Mouse (Mus musculus): ENCODE results near the gene Ptpro.

The Ptpro gene

DNA sequence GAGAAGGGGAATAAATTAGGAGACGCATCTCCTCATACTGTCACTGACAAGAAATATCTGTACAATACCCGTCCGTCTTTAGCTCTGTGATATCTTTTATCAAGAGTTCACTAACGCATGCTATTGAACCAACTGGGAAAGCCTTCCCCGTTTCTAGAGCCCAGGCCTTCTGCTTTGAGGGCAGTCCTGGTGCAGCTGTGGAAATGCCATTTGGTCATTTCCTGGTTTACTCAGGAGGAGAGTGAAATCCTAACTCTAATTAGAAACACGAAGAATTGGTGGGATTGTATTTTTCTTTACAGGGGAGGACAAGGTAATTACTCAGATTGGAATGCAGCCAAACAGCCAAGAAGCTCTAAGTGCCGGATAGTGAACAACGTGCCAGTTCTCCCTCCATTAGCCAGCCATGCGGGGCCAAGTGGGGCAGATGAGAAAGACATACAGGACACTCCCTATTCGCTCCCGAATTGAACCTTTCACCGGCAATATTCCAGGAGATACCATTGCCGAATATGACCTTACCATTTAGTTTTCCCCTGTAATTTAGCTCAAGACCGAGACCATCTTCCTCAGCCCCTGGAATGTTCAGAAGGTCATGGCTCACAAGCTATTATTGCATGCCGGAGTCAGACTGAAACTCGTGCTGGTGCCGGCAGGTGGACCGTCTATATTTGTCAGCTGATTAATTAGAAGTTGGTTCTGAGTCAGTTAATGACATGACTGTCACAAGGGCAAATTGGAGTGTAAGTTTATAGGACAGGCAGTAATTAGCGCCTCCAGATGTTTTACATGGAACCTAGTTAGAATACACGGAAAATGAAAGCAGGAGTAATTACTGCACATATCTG, 43.1 kb downstream of the Ptpro start:
- DNase-seq (ENCODE audit: low spot score) = no peak

DNA sequence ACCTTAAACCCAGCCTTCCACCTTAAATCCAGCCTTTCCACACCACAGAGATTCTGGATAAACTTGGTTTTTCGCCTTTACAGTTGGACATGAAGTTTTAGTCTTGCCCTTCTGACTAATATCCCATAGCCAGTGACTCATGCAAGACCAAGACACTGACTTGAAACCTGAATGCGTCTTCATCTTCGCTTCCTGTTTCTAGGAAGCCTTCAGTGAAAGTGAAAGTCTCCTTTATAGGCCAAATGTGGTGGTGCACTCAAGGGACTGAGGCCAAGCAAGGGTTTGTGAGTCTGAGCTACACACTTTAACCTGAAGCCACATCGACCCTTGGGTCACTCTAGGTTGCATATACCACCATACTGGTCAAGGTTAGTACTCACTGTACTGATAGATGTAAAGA, 50.4 kb downstream of the Ptpro start:
- DNase-seq (ENCODE audit: low spot score) = no peak

DNA sequence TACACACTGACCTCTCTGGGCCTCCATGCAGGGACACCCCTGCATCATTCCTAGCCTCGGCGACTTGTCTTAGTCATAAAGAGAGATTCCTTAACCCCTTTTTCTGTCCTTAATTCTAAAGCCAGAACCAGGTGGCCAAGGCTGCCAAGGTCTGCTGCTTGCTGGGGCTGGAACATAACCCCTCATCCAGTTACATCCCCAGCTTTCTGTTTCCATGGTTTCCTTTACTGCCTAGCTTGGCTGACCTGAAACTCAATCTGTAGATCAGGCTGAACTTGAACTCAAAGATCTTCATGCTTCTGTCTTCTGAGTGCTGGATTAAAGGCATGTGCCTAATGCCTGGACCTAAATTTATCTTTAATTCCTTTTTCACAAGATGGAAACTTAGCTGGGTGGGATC, 51.7 kb downstream of the Ptpro start:
- DNase-seq (ENCODE audit: low spot score) = no peak

DNA sequence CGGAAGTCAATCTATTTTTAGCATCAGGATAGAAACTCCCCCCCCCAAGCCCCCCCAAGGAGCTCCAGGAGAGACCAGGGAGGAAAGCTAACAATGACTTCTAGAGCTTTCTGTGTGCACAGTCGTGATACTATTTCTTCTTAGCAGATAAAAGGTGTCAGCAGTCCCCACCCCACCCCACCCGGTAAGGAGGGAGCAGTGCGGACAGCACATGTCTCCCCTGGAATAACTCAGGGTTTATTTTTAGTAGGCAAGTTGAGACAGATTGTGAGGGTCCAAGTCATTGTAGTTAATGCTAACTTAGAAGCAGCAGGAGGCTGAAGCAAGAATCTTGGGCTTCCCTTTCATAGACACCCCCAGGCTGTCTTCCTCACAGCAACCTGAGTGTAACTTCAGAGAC, 63.1 kb downstream of the Ptpro start:
- DNase-seq (ENCODE audit: low spot score) = no peak

DNA sequence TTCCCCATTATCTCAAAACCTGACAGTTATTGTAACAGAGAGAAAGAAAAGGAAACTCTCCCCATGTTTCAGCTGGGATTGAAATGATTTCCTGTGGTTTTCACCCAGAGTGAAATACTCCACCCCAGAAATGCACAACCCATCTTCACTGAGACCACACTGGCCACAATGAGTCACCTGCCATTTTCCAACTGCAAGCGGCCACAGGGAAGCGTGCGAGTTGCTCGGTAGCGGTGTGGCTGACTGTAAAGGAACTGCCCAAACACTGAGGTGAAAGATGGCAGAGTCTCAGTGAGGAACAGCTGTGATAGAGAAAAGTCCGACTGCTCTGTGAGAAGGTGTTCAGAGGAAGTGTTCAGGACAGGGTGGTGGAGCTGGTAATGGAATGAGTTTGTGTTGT, 64.2 kb downstream of the Ptpro start:
- no peak for DNase-seq (ENCODE audit: low spot score)

DNA sequence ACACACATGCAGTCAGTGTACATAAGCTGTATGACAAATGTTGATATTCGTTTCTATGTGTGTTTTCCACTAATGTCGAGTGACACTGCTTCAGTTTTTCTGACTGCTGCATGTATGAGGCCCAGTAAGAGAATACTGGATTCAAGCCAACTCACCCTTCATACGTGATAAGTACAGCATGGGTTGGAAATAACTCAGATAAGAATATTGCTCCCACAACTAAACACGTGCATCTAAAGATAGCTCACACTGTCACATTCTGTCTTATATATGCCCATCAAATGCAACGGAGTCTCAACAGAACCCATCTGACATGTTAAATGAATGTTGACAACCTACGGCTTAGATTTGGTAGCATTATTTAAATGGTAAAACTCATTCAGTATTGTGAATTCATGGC, 65.4 kb downstream of the Ptpro start:
- no peak for DNase-seq (ENCODE audit: low spot score)

DNA sequence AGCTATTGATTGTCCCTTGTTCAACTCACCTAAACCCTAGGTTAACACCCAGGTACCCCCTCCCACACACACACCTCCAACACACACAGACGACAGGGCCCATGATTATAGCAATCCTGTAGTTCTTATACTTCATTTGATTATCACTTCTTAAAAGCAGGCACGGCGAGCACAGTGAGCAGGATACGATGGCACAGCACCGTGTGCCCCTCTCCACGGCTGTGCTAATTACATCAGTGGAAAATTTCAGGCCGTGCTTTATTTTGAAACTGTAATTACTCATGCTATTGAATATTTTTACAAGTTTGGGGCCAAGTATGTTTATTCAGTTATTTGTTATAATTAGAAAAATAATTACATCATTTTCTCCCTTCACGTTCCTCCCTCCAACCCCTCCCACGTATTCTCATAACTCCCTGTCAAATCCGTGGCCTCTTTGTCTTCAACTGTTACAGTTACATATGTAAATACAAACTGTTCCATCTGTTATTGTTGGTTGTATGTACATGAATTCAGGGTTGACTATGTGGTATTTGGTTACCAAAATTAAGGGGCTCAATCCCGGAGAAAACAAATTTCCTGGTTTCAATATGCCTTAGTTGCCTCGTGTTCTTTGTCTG, 66.2 kb downstream of the Ptpro start:
- DNase-seq (ENCODE audit: low spot score) = no peak

DNA sequence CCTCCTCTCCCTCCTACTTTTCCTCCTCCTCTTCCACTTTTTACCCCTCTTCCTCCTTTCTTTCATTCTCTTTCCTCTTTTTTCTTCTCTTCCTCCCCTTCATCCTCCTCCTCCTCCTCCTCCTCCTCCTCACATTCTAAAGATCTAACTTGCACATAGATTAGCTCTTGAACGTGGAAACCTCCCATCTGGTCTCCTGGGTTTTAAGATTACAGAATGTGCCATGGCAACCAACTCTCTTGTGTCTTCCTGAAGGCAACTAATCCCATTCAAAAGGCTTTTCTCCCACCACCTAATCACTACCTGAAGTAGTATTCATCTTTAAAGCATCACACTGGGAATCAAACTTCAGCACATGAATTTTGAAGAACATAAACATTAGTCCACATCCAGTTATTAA, 67.5 kb downstream of the Ptpro start:
- no peak for DNase-seq (ENCODE audit: low spot score)

DNA sequence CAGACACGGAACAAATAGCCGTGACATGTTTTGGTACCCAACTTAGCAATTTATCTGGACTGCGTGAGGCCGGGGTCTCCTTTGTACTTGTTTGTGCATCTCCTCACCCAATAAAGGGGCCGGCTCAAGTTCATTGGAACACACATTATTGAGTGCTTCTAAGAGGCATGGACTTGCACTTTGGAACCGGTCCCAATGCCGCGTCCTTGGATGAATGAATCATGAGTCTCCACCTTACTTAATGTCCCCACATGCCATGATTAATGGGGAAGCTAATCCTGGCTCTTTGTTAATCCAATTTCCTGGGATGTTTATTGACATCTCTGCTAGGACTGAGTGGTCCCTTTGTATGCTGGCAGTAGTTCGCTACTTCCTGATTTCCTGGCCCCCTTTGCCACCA, 75.6 kb downstream of the Ptpro start:
- DNase-seq (ENCODE audit: low spot score) = peak; percentile 22

DNA sequence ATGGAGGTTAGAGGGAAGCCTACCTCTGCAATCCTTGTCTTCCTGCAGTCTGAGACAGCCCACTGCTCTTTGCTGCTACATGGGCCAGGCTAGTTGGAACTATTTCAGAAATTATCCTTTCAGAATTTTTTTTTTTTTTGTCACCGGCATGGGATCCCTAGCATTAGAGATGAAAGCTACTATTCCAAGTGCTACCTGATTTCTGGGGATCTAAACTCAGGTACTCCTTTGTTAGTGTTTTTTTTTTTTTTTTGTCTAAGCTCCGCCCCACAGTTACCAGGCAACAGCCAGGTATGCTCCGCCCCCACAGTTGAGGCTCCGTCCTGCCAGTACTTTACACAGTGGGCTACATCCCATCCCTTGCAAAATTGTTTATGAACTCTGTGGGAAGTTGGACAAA, 76.1 kb downstream of the Ptpro start:
- DNase-seq (ENCODE audit: low spot score) = no peak

DNA sequence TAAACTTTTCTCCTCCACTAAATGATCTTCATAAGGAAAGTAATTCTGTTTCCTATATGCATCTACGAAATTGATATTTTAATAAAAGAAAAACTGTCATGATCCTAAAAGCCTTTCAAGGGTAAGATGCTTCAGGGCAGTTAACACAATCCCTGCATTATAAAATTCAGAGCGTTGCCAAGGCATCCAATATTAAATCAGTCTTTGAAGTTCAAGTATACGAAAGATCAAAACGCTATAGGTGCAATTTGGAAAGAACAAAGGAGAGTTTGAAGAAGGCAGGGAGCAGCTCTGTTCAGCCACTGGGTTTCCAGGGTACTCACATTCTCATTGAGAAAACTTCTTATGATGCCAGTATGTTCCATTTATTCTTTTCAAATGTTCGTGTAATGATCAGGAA, 78.7 kb downstream of the Ptpro start:
- DNase-seq (ENCODE audit: low spot score) = no peak

DNA sequence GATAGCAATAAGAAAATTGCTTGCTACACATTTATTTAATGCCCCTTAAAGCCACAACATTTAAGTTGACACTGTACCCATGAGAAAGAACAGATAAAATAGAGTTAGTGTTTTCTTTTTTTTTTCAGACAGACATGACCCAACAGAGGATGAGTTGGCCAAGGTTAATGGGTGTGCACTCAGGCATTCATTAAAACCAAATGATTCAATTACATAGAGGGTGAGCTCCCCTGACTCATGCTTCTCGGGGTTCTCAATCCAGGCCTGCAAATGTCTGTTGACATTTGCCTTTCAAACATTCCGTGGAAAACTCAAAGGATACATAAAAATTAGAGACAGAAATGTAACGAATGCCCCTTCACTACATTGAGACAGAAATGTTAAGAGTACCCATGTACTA, 79.7 kb downstream of the Ptpro start:
- no peak for DNase-seq (ENCODE audit: low spot score)

DNA sequence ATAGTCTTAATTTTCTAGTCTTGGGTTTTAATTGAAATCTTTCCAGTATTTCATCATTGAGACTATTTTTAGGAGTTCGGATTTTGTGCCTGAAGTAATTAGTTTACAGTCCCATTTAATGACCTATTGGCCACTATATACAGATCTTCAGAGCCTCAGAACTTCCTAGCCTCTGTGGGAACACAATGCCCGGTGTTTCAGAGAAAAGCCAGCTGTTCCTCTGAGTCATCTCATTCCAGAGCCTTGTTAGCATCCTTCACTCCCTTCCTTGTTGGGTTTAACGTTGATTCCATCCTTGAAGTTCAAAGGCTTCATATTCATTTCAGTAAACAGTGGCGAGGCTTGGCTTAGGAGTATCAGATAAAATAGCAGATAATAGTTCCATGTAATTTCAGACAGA, 87.0 kb downstream of the Ptpro start:
- no peak for DNase-seq (ENCODE audit: low spot score)

DNA sequence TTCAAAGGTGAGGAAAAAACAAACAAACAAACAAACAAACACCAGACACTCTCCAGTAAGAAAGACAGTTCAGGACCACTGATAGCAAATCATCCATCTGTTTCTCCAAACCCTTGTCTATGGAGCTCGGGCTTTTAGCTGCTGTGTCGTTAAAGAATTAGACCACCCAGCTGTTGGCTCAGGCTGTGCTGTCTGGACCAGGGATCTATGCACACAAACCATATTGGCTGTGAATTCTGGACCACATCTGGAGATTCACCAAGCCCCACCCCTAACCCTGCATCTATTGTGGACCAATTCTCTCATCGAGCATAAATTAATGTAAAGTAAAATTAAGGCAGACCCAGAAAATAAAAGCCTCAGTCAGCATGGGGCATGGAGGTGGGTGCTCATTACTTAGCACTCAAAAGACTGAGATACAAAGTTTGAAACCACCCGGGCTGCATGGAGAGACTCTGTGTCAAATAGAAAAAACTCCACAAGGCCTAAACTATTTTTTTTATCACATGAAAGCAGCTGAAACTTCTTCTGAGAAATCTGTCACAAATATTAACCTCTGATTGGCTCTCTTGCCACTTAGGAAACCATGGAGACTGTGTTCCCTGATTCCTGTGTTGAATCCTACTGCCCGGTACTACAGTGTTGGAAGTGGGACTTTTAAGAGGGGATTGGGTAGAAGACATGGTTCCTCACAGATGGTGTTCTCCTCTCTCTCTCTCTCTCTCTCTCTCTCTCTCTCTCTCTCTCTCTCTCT, 91.7 kb downstream of the Ptpro start:
- no peak for DNase-seq (ENCODE audit: low spot score)

DNA sequence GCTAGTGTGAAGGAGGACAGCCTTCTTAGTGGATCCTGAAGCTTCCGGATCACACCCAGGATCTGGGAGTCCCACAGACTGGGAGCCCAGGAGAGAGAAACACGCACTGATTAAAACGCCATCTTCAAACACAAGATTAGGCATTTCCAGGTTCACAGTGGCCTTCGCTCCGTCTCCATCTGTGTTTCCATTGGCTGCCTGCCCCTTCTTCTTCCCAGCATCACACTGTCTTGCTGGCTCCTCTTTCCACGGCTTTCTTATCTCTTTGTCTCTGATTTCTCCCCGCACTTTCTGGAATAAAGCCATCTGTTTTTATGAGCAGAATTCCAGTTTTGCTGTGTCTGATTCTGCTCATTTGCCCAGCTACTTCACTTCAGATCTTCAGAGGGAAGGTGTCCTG, 108.0 kb downstream of the Ptpro start:
- DNase-seq (ENCODE audit: low spot score) = no peak

DNA sequence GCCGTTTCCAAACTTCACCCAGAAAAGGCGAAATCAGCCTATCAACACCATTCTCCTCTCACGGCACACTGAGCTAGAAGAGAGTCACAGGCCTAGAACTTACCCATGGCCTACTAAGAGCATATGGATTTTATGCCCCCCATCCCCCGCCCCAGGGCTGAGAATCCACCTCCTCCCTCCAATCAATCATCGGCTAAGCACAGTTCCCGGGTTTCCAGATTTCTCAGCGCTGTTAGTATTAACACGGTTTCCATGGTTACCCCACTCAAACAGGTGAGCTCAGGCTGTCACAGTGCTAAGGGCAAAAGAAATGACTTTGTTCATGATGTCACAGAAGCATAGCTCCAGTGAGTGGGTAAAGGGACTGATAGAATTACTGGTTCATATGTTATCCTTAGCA, 110.1 kb downstream of the Ptpro start:
- no peak for DNase-seq (ENCODE audit: low spot score)

DNA sequence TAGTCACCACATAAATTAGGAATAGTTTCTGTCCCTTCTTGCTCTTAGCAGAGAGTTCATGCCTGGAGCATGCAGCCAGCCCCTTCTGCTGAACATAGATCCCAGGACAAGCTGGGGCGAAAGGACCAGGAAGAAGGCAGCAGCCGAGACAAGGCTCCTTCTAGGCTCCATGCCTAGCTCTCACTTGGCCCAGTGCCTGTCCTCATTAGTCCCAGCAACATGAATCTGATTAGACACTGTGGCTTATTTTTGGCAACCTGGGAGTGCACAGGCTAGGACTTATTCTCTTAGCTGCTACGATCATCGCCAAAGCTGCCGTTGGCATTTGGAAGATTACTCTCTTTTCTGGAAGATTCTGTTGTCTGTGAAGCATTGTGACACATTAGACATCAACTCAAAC, 112.6 kb downstream of the Ptpro start:
- peak; percentile 53 for DNase-seq (ENCODE audit: low spot score)

DNA sequence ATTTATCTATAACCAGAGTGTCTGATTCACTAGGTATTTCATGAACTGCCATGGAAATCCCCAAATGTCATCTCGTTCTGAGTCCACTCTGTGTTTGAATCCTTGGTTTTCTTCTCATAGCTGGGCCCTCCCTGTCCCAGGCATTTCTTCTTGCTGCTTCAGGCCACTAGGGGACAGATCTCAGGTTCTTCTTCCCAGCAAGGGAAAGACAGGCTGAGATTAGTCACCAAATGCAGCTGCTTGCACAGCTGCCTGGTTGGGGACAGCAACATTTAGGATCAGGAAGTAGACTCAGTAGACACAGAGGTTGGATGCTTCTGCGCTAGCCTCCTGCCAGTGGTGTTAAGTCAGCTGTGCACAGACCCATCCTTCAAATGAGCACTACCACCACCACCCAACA, 113.5 kb downstream of the Ptpro start:
- no peak for DNase-seq (ENCODE audit: low spot score)

DNA sequence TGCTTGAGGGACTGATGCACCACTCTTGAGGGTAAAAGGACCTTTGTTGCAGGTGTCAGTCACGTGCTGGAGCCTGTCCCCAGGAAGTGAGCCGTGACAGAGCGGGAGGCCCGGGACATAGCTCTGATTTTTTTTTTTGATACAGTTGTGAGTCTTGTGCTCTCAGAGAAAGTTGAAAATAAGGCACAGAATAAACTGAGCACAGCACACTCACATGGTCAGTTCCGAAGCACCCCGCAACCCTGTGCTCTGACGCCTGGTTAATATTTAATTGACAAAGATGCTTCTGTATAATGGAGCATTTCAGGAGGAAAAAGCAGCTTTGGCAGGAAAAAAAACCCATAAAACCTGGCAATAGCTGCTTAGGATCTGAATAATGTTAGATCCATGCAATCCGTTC, 118.6 kb downstream of the Ptpro start:
- DNase-seq (ENCODE audit: low spot score) = no peak

DNA sequence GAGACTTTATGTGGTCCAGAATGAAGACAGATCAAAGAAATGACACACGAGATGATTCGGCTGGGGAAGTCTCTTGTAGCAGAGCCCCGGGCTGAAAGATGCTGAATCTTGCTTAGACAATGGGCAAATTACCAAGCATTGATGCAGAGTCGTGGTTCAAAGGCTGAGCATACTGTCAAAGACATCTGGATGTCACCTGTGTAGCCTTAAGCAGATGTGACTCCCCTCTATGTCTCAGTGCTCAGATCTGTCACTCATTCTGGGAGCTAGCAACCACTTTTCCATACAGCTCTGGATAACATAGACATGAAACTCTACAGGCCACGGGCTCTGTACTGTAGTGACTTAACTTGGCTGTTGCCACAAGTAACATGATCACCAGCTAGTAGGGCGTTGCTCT, 119.3 kb downstream of the Ptpro start:
- no peak for DNase-seq (ENCODE audit: low spot score)

DNA sequence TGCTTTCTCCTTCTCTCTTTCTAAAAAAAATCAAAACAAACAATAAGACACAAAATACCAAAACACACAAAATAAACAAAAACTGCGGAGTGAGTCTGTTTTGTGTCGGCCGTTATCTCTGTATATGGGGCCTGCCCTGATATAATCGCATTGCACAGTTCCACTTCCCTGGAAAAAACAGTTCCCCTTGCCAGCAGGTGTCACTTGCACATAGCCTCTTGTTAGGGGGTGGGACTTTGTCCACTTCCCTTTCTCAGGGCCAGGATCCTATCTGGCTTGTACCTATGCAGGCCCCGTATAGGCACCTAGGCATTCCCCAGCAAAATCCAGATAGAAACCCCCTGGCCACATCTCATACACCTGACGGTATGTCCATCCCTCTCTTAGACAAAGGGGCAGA, 121.8 kb downstream of the Ptpro start:
- no peak for DNase-seq (ENCODE audit: low spot score)

DNA sequence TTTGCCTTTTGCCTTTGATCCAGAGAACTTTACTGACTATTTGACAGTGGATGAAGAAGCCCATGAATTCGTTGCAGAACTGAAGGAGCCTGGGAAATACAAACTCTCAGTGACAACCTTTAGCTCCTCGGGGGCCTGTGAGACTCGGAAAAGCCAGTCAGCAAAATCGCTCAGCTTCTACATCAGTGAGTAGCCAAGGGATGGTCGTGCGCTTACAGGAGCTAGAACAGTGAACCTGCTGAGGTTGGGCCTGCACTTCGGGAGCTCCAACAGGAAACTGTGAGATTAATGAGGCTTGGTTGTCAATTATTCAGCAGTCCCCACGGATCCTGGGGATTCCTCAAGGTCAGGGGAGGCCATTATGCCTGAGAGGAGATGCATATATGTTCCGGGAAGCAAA, 130.4 kb downstream of the Ptpro start:
- no peak for DNase-seq (ENCODE audit: low spot score)

DNA sequence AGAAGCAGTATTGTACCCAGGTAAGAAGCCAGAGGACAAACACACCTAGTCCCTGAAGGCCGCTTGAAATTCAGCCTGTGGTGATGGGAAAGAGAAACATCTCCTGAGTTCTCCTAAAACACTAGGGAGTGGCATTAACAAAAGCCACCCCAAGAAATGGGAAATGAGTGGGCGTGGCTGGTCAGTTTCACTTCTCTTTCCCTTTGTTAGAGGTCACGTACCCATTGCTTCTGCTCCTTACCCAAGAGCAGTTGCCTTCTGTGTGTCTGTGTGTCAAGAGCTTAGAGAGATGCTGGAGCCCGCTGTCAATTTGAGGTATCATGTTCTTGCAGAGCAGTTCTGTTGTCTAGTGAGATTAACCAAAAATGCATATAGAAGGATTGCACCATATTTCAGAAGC, 134.2 kb downstream of the Ptpro start:
- no peak for DNase-seq (ENCODE audit: low spot score)

Data from testis, postnatal 14 days (tissue).